Mouse (Mus musculus): ENCODE results near the gene Pitpnc1. TPM values are rescaled to one million over a fixed set of nuclear protein-coding genes. Genes with fewer than 3 reads are reported as not detected.

Gene Pitpnc1
- polyA plus RNA-seq, 1 experiment from 2014 or later = 26.8 TPM

DNA sequence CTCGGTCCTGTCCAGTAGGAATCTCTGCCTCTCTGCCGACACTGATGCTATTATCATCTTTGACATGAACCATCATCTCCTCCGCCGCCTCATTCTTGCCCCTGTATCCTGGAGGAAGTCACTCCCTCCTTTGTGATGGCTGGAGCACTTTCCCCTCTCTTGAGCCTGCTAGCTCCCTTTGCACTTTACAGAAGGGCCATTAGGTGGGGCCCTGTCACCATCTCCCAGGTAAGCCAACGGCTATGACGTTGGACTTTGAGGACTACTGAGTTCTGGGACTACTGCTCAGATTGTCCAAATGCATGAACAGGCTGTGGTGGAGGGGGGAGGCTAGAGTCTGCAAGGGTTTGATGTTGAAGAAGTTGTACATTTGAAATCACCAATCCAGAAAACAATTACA is 194.6 kb downstream of the Pitpnc1 start:
- H3K9me3 ChIP-seq (ENCODE audit: control insufficient read depth, low read length) = no peaks in the 10 kb centered on the region
- H3K27ac ChIP-seq (ENCODE audit: low read depth, low read length) = no peak overlapping the region
- 36% methylated on average over 6 of the region's 6 CpGs for WGBS
- no peak overlapping the region for H3K9ac ChIP-seq (ENCODE audit: low read depth, low read length)
- H3K4me2 ChIP-seq (replicated peaks; ENCODE audit: low read depth, low read length) = no peak overlapping the region
- no peak overlapping the region for H3K4me3 ChIP-seq (ENCODE audit: low read depth, low read length)
- H3K36me3 ChIP-seq (ENCODE audit: control insufficient read depth, insufficient read depth, low read length) = no peaks in the 10 kb centered on the region
- H3K4me1 ChIP-seq (replicated peaks; ENCODE audit: control insufficient read depth, insufficient read depth, low read length) = no peaks in the 10 kb centered on the region
- DNase-seq (ENCODE audit: low spot score) = peak; percentile 58
- no peaks in the 10 kb centered on the region for H3K27me3 ChIP-seq (ENCODE audit: control insufficient read depth, insufficient read depth, low read length)
- ATAC-seq (ENCODE audit: low FRiP score) = no peak

DNA sequence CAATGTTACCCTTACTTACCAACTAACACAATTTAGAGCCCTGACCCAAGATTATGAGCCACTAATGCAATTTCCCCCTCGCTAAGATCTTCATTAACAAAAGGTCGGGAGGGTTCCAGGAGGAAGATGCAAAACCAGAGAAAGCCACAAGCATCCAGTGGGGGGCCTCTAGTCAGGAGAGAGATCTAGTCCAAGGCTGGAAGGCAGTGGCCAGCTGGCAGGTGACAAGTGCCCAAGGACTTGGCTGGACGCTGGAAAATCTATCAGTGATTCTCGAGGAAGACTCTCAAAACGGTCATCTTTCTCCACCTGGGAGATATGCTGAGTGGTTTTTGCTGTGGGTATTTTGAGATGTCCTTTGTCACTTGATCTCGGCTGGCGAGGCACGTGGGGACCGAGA is 196.3 kb downstream of the Pitpnc1 start:
- Histone ChIP-seq H3K27me3 (ENCODE audit: control insufficient read depth, insufficient read depth, low read length) (no peaks in the 10 kb centered on the region), H3K9me3 (ENCODE audit: control insufficient read depth, low read length) (no peaks in the 10 kb centered on the region), H3K27ac (ENCODE audit: low read depth, low read length) (no peak overlapping the region), H3K9ac (ENCODE audit: low read depth, low read length) (no peak overlapping the region), H3K4me2 (replicated peaks; ENCODE audit: low read depth, low read length) (no peak overlapping the region), H3K4me1 (replicated peaks; ENCODE audit: control insufficient read depth, insufficient read depth, low read length) (no peaks in the 10 kb centered on the region), H3K4me3 (ENCODE audit: low read depth, low read length) (no peak overlapping the region), H3K36me3 (ENCODE audit: control insufficient read depth, insufficient read depth, low read length) (no peaks in the 10 kb centered on the region)
- ATAC-seq (ENCODE audit: low FRiP score) (no peak), DNase-seq (ENCODE audit: low spot score) (no peak)
- 84% methylated on average over 9 of the region's 9 CpGs for WGBS

DNA sequence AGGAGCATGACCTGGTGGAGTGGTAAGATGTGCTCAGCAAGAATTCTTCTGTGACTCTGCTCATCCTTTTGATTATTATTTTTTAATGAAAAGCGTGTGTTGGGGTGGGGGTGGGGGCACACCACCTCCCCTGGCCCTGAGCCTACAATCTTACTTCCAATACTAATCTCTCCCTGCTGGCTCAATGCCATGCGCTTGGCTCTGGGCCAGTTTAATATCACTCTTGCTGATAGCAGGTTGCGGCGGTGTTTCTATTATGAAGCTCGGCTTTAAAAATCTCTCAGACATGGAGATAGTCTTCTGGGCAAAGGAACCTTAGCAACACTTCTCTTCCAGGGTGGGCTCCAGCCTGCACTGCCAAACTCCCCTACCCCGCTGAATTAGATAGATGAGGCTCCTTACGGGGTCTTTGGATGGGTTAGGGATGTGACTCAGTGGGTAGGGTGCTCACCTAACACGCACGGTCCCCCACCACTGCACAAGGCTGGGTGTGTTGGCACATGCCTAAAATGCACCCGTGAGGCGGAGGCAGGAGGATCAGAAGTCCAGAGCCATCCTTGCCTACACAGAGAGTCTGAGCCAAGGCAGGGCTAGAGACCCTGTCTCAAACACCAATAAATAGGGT is 198.0 kb downstream of the Pitpnc1 start:
- no peaks in the 10 kb centered on the region for H3K27me3 ChIP-seq (ENCODE audit: control insufficient read depth, insufficient read depth, low read length)
- H3K27ac ChIP-seq (ENCODE audit: low read depth, low read length) = no peak overlapping the region
- ATAC-seq (ENCODE audit: low FRiP score) (no peak), DNase-seq (ENCODE audit: low spot score) (no peak)
- no peak overlapping the region for H3K9ac ChIP-seq (ENCODE audit: low read depth, low read length)
- no peak overlapping the region for H3K4me2 ChIP-seq (replicated peaks; ENCODE audit: low read depth, low read length)
- H3K4me1 ChIP-seq (replicated peaks; ENCODE audit: control insufficient read depth, insufficient read depth, low read length) = no peaks in the 10 kb centered on the region
- no peaks in the 10 kb centered on the region for H3K9me3 ChIP-seq (ENCODE audit: control insufficient read depth, low read length)
- no peak overlapping the region for H3K4me3 ChIP-seq (ENCODE audit: low read depth, low read length)
- no peaks in the 10 kb centered on the region for H3K36me3 ChIP-seq (ENCODE audit: control insufficient read depth, insufficient read depth, low read length)
- whole genome bisulfite sequencing = 82% methylated on average over 11 of the region's 11 CpGs

DNA sequence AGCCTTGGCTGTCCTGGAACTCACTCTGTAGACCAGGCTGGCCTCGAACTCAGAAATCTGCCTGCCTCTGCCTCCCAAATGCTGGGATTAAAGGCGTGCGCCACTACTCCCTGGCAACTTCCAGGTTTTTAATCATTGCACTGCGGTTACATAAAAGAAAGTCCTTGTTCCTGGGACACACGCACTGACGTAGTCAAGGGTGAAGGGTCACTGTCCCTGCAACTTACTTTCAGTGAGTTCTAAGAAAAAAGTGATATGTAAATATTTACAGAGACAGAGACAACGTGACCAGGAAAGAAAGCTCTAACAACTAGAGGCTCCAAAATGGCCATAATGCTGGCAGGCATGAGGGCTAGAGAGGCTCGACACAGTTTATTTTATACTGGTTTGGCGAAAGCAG is 199.9 kb downstream of the Pitpnc1 start:
- no peak overlapping the region for H3K9ac ChIP-seq (ENCODE audit: low read depth, low read length)
- ATAC-seq (ENCODE audit: low FRiP score) (no peak), DNase-seq (ENCODE audit: low spot score) (no peak)
- H3K4me1 ChIP-seq (replicated peaks; ENCODE audit: control insufficient read depth, insufficient read depth, low read length) = no peaks in the 10 kb centered on the region
- WGBS = 89% methylated on average over 9 of the region's 9 CpGs
- H3K4me3 ChIP-seq (ENCODE audit: low read depth, low read length) = no peak overlapping the region
- H3K9me3 ChIP-seq (ENCODE audit: control insufficient read depth, low read length) = no peaks in the 10 kb centered on the region
- H3K4me2 ChIP-seq (replicated peaks; ENCODE audit: low read depth, low read length) = no peak overlapping the region
- H3K36me3 ChIP-seq (ENCODE audit: control insufficient read depth, insufficient read depth, low read length) = no peaks in the 10 kb centered on the region
- H3K27me3 ChIP-seq (ENCODE audit: control insufficient read depth, insufficient read depth, low read length) = no peaks in the 10 kb centered on the region
- no peak overlapping the region for H3K27ac ChIP-seq (ENCODE audit: low read depth, low read length)

DNA sequence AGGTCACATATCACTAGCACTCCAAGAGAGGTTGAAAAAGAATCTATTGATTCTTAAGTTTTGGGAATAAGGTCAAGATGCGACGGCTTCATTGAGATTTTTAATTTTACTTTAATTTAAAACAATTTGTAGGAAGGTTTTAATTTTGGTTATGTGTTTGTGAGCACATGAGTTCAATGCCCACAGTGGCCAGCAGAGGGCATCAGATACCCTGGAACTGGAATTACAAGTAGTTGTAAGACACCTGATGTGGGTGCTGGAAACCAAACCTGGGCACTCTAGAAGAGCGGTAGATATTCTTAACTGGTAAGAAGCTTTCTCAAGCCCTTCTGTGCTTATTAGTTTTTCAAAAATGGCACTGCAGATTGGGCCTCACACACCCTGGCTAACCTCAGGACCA is 203.0 kb downstream of the Pitpnc1 start:
- H3K9ac ChIP-seq (ENCODE audit: low read depth, low read length) = no peak overlapping the region
- H3K36me3 ChIP-seq (ENCODE audit: control insufficient read depth, insufficient read depth, low read length) = no peaks in the 10 kb centered on the region

DNA sequence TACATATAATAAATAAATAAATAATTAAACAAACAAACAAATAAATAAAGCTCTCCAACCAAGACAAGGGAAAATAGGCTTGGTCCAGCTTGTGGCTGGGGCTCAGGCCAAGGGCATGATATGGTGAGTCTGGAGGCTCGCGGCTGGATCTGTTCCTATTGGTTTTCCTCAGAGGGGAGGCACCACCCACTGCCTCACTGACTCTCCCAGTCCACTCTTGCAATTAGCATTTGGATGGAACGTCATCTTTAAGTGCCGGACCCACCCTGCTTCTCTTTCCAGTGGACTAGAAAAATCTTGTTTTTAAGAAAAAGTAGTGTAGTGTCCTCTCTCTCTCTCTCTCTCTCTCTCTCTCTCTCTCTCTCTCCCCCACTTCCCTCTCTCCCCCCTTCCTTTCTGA is 204.6 kb downstream of the Pitpnc1 start:
- Histone ChIP-seq H3K36me3 (ENCODE audit: control insufficient read depth, insufficient read depth, low read length) (no peaks in the 10 kb centered on the region), H3K27ac (ENCODE audit: low read depth, low read length) (no peak overlapping the region), H3K9me3 (ENCODE audit: control insufficient read depth, low read length) (no peaks in the 10 kb centered on the region), H3K4me3 (ENCODE audit: low read depth, low read length) (no peak overlapping the region), H3K4me1 (replicated peaks; ENCODE audit: control insufficient read depth, insufficient read depth, low read length) (no peaks in the 10 kb centered on the region), H3K27me3 (ENCODE audit: control insufficient read depth, insufficient read depth, low read length) (no peaks in the 10 kb centered on the region), H3K9ac (ENCODE audit: low read depth, low read length) (no peak overlapping the region), H3K4me2 (replicated peaks; ENCODE audit: low read depth, low read length) (no peak overlapping the region)
- 83% methylated on average over 4 of the region's 4 CpGs for WGBS
- DNase-seq (ENCODE audit: low spot score) (no peak), ATAC-seq (ENCODE audit: low FRiP score) (no peak)

More for the DNA sequence above, 203.0 kb downstream of the Pitpnc1 start:
- Histone ChIP-seq H3K9me3 (ENCODE audit: control insufficient read depth, low read length) (no peaks in the 10 kb centered on the region), H3K27me3 (ENCODE audit: control insufficient read depth, insufficient read depth, low read length) (no peaks in the 10 kb centered on the region), H3K4me2 (replicated peaks; ENCODE audit: low read depth, low read length) (no peak overlapping the region), H3K4me1 (replicated peaks; ENCODE audit: control insufficient read depth, insufficient read depth, low read length) (no peaks in the 10 kb centered on the region), H3K4me3 (ENCODE audit: low read depth, low read length) (no peak overlapping the region), H3K27ac (ENCODE audit: low read depth, low read length) (no peak overlapping the region)
- ATAC-seq (ENCODE audit: low FRiP score) (no peak), DNase-seq (ENCODE audit: low spot score) (no peak)
- 96% methylated on average over 3 of the region's 3 CpGs for WGBS

DNA sequence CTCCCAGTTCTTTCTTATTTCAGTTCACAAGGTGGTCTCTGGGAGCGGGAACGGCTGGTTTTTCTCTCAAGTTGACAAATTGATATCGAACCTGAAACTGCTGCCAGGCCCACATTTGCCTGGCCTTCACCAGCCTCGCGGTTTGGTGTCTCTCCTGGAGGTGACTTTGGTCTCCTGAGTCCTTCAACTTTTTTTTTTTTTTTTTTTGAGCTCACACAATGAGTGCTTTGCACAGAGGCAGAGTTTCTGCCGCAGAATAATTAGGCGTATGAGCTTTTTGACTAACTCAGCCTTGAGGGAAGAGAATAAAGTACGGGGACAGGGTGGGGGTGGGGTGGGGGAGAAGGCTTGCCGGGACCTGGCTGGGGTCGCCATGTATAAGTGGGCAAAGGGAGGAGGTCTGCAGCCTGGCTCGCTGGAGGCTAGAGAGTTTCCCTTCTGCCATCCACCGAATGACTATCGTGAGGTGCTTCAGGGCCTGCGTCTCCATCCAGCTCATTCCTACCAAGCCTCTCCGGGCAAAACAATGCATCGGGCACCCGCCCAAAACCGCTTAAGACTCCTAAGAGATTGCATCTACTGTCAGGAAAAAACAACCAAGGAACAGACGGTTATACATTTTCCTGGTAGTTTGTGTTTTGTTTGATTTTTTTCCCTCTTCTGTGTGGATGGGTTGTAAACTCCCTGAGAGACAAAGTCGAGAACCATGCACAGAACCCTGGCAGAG is 205.4 kb downstream of the Pitpnc1 start:
- H3K27me3 ChIP-seq (ENCODE audit: control insufficient read depth, insufficient read depth, low read length) = no peaks in the 10 kb centered on the region
- no peak for ATAC-seq (ENCODE audit: low FRiP score)
- no peaks in the 10 kb centered on the region for H3K4me1 ChIP-seq (replicated peaks; ENCODE audit: control insufficient read depth, insufficient read depth, low read length)
- 81% methylated on average over 20 of the region's 20 CpGs for WGBS
- DNase-seq (ENCODE audit: low spot score) = no peak
- H3K4me2 ChIP-seq (replicated peaks; ENCODE audit: low read depth, low read length) = no peak overlapping the region
- no peaks in the 10 kb centered on the region for H3K9me3 ChIP-seq (ENCODE audit: control insufficient read depth, low read length)
- no peaks in the 10 kb centered on the region for H3K36me3 ChIP-seq (ENCODE audit: control insufficient read depth, insufficient read depth, low read length)
- H3K27ac ChIP-seq (ENCODE audit: low read depth, low read length) = no peak overlapping the region
- H3K4me3 ChIP-seq (ENCODE audit: low read depth, low read length) = no peak overlapping the region
- H3K9ac ChIP-seq (ENCODE audit: low read depth, low read length) = no peak overlapping the region

DNA sequence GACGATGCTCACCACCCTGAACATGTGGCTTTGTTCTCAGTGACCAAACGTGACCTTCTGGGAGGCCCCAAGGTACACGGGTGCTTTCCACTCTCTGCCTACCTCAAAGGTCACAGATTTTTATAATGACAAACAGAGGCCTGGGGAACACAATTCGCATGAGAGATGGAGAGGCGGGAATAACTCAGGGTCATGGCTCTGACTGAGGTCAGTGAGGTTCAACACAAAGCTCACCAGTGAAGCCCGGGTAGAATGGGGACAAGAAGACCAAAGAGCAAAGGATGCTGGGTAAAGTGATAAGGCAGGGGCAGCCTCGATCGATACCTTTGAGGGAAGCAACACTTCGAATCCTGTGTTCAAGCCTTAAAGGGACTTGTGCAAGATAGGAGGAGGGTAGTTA is 206.7 kb downstream of the Pitpnc1 start:
- Histone ChIP-seq H3K27me3 (ENCODE audit: control insufficient read depth, insufficient read depth, low read length) (no peaks in the 10 kb centered on the region), H3K9me3 (ENCODE audit: control insufficient read depth, low read length) (no peaks in the 10 kb centered on the region), H3K36me3 (ENCODE audit: control insufficient read depth, insufficient read depth, low read length) (no peaks in the 10 kb centered on the region), H3K9ac (ENCODE audit: low read depth, low read length) (no peak overlapping the region), H3K4me2 (replicated peaks; ENCODE audit: low read depth, low read length) (no peak overlapping the region), H3K27ac (ENCODE audit: low read depth, low read length) (no peak overlapping the region), H3K4me1 (replicated peaks; ENCODE audit: control insufficient read depth, insufficient read depth, low read length) (no peaks in the 10 kb centered on the region), H3K4me3 (ENCODE audit: low read depth, low read length) (no peak overlapping the region)
- WGBS = 71% methylated on average over 9 of the region's 9 CpGs
- ATAC-seq (ENCODE audit: low FRiP score) = no peak
- no peak for DNase-seq (ENCODE audit: low spot score)

DNA sequence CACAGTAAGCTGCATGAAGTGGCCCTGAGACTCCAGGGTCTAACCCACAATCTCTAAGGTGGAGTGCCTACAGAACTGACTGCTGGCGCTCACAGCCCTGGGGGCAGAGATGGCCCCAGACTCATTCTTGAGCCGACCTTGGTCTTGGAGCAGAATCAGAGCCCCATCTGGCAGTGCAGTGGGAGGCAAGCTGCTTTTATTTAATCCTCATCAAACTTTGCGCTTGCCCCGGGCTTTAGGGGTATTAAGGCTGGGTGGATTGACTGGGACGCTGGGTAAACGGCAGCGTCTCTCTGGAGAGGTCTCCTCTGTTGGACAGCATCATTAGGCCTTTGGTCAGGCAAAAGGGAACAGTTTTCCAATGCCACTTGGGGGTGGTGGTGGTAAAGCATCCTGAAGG is 211.1 kb downstream of the Pitpnc1 start:
- Histone ChIP-seq H3K36me3 (ENCODE audit: control insufficient read depth, insufficient read depth, low read length) (no peaks in the 10 kb centered on the region), H3K27ac (ENCODE audit: low read depth, low read length) (no peak overlapping the region), H3K27me3 (ENCODE audit: control insufficient read depth, insufficient read depth, low read length) (no peaks in the 10 kb centered on the region), H3K9me3 (ENCODE audit: control insufficient read depth, low read length) (no peaks in the 10 kb centered on the region), H3K4me2 (replicated peaks; ENCODE audit: low read depth, low read length) (no peak overlapping the region), H3K9ac (ENCODE audit: low read depth, low read length) (no peak overlapping the region), H3K4me3 (ENCODE audit: low read depth, low read length) (no peak overlapping the region), H3K4me1 (replicated peaks; ENCODE audit: control insufficient read depth, insufficient read depth, low read length) (no peaks in the 10 kb centered on the region)
- WGBS = 76% methylated on average over 7 of the region's 7 CpGs
- DNase-seq (ENCODE audit: low spot score) = no peak
- ATAC-seq (ENCODE audit: low FRiP score) = no peak

Measured in hindbrain, embryonic 11.5 days (tissue).